ENCODE assay signal across 30 mouse cellular contexts in genomic region chr13:43802361-43803137, GRCm38 (mm10). TPM values are rescaled to one million over a fixed set of nuclear protein-coding genes. Genes with fewer than 3 reads are reported as not detected.
DNase-seq lines count a peak whose midpoint lies in the region; ATAC-seq and TF ChIP-seq lines count a peak whose summit lies in the region.
"Had no signal": no experiment of that assay in that cellular context is flagged by ENCODE, and none has a peak within 500 bp of the region (broad histone marks: within the 10 kb centered on the region; RNA-seq: fewer than 3 reads in every experiment).

No protein-coding gene starts in this region.

- no peaks in the 10 kb centered on the region for H3K9me3 ChIP-seq in heart, embryonic 10.5 days
- no peaks in the 10 kb centered on the region for H3K9me3 ChIP-seq in stomach, embryonic 15.5 days
- H3K9me3 ChIP-seq in stomach, postnatal 0 days (ENCODE audit: control insufficient read depth, low read length), result no peaks in the 10 kb centered on the region
- H3K9me3 ChIP-seq: embryonic facial prominence, embryonic 10.5 days; embryonic facial prominence, embryonic 15.5 days; forebrain, embryonic 15.5 days; heart, embryonic 15.5 days; intestine, embryonic 15.5 days; limb, embryonic 10.5 days; limb, embryonic 15.5 days; liver, embryonic 15.5 days; lung, embryonic 15.5 days; midbrain, embryonic 10.5 days had no signal

- no peaks in the 10 kb centered on the region for H3K79me2 ChIP-seq in heart, adult 2 months (replicated peaks; ENCODE audit: control insufficient read depth, insufficient read depth, low read length)

- TF ChIP-seq EP300 in heart, adult 2 months (IDR thresholded peaks at IDR 0.05; ENCODE audit: insufficient read depth, low read depth, low read length), result no peak
- no peak for TF ChIP-seq EP300 in stomach, postnatal 0 days (optimal IDR thresholded peaks at IDR 0.05)

- no peaks in the 10 kb centered on the region for H3K36me3 ChIP-seq in heart, adult 2 months (ENCODE audit: control insufficient read depth, insufficient read depth, low read length)
- no peaks in the 10 kb centered on the region for H3K36me3 ChIP-seq in heart, embryonic 10.5 days
- H3K36me3 ChIP-seq in stomach, embryonic 15.5 days, result no peaks in the 10 kb centered on the region
- H3K36me3 ChIP-seq in stomach, postnatal 0 days (ENCODE audit: control insufficient read depth, insufficient read depth, low read length), result no peaks in the 10 kb centered on the region
- H3K36me3 ChIP-seq: embryonic facial prominence, embryonic 10.5 days; embryonic facial prominence, embryonic 15.5 days; forebrain, embryonic 15.5 days; heart, embryonic 15.5 days; intestine, embryonic 15.5 days; limb, embryonic 10.5 days; limb, embryonic 15.5 days; liver, embryonic 15.5 days; lung, embryonic 15.5 days had no signal

- intact Hi-C loops in heart, adult 2 months (cut with DNase I), result no loop called here

- peaks cover 4% of the 10 kb centered on the region for H3K4me1 ChIP-seq in heart, adult 2 months (ENCODE audit: control insufficient read depth, insufficient read depth, low read length)
- H3K4me1 ChIP-seq in heart, embryonic 10.5 days, result no peaks in the 10 kb centered on the region; the same call in 1 of the 2 replicates
- H3K4me1 ChIP-seq in stomach, embryonic 15.5 days, result no peaks in the 10 kb centered on the region
- H3K4me1 ChIP-seq in stomach, postnatal 0 days (replicated peaks; ENCODE audit: control insufficient read depth, insufficient read depth), result no peaks in the 10 kb centered on the region
- H3K4me1 ChIP-seq: heart, embryonic 15.5 days; liver, embryonic 15.5 days had no signal

- 84% methylated on average over 8 of the region's 8 CpGs for WGBS in heart, adult 2 months
- WGBS in heart, embryonic 10.5 days, result 79% methylated on average over 8 of the region's 8 CpGs
- 76% methylated on average over 8 of the region's 8 CpGs for WGBS in stomach, embryonic 15.5 days
- 81% methylated on average over 8 of the region's 8 CpGs for WGBS in stomach, postnatal 0 days

- TF ChIP-seq POLR2A in heart, adult 2 months (IDR thresholded peaks at IDR 0.05; ENCODE audit: insufficient read depth, low read depth, low read length), result no peak

- no peak for ATAC-seq in stomach, embryonic 15.5 days (ENCODE audit: insufficient read depth, low FRiP score, low read depth)
- ATAC-seq in stomach, postnatal 0 days (ENCODE audit: low FRiP score, low TSS enrichment), result no peak
- peak; percentile 74 for ATAC-seq in megakaryocyte progenitor cell, adult 5-6 weeks (replicated peaks; ENCODE audit: poor library complexity)
- no peak for ATAC-seq in frontal cortex, adult (ENCODE audit: low TSS enrichment)
- ATAC-seq: forebrain, embryonic 15.5 days; hindbrain, embryonic 16.5 days; intestine, embryonic 15.5 days had no signal

- no peak overlapping the region for H3K9ac ChIP-seq in heart, adult 2 months (ENCODE audit: low read depth, low read length)
- no peak overlapping the region for H3K9ac ChIP-seq in stomach, embryonic 15.5 days
- H3K9ac ChIP-seq in stomach, postnatal 0 days (ENCODE audit: low read length), result no peak overlapping the region
- H3K9ac ChIP-seq: embryonic facial prominence, embryonic 15.5 days; forebrain, embryonic 15.5 days; heart, embryonic 15.5 days; intestine, embryonic 15.5 days; limb, embryonic 15.5 days; liver, embryonic 15.5 days; lung, embryonic 15.5 days had no signal

- H3K27ac ChIP-seq in heart, adult 2 months, result peak overlapping the region; percentile 23; the same call in 1 of the 2 replicates
- no peak overlapping the region for H3K27ac ChIP-seq in heart, embryonic 10.5 days
- H3K27ac ChIP-seq in stomach, embryonic 15.5 days, result peak overlapping the region; percentile 63
- H3K27ac ChIP-seq in stomach, postnatal 0 days (replicated peaks), result no peak overlapping the region
- H3K27ac ChIP-seq: embryonic facial prominence, embryonic 10.5 days; embryonic facial prominence, embryonic 15.5 days; forebrain, embryonic 15.5 days; heart, embryonic 15.5 days; intestine, embryonic 15.5 days; kidney, postnatal 0 days; limb, embryonic 10.5 days; limb, embryonic 15.5 days; liver, embryonic 15.5 days; lung, embryonic 15.5 days; macrophage; midbrain, embryonic 10.5 days had no signal

- no peaks in the 10 kb centered on the region; the same call in 1 of the 2 replicates for H3K27me3 ChIP-seq in heart, adult 2 months (ENCODE audit: control insufficient read depth, insufficient read depth, low read length)
- no peaks in the 10 kb centered on the region for H3K27me3 ChIP-seq in heart, embryonic 10.5 days (ENCODE audit: insufficient read depth, poor library complexity, severe bottlenecking)
- no peaks in the 10 kb centered on the region for H3K27me3 ChIP-seq in stomach, embryonic 15.5 days (replicated peaks)
- no peaks in the 10 kb centered on the region for H3K27me3 ChIP-seq in stomach, postnatal 0 days (ENCODE audit: control insufficient read depth, insufficient read depth, low read length)
- H3K27me3 ChIP-seq: embryonic facial prominence, embryonic 15.5 days; forebrain, embryonic 15.5 days; heart, embryonic 15.5 days; intestine, embryonic 15.5 days; limb, embryonic 15.5 days; liver, embryonic 15.5 days; lung, embryonic 15.5 days had no signal

- no peak for DNase-seq in heart, adult 2 months
- no peak for DNase-seq in heart, embryonic 10.5 days (ENCODE audit: low spot score)
- DNase-seq in stomach, postnatal 0 days (ENCODE audit: low spot score), result no peak
- no peak for DNase-seq in kidney, adult 18-20 months
- DNase-seq in embryo, embryonic 10 days (ENCODE audit: low spot score), result no peak
- DNase-seq: adrenal gland, postnatal 14 days; cerebellum, adult 11-12 months; cerebellum, postnatal 10 days; kidney, adult 8-10 months; layer of hippocampus, postnatal 36 days; right cerebral cortex, postnatal 14 days; thymus, adult 18-20 months; thymus, postnatal 25 days had no signal

- no peak overlapping the region for H3K4me3 ChIP-seq in heart, adult 2 months
- no peak overlapping the region for H3K4me3 ChIP-seq in heart, embryonic 10.5 days
- no peak overlapping the region for H3K4me3 ChIP-seq in stomach, embryonic 15.5 days (replicated peaks)
- H3K4me3 ChIP-seq in stomach, postnatal 0 days (ENCODE audit: low read depth, low read length), result no peak overlapping the region
- H3K4me3 ChIP-seq: embryonic facial prominence, embryonic 10.5 days; embryonic facial prominence, embryonic 15.5 days; forebrain, embryonic 15.5 days; heart, embryonic 15.5 days; intestine, embryonic 15.5 days; limb, embryonic 10.5 days; limb, embryonic 15.5 days; liver, embryonic 15.5 days; lung, embryonic 15.5 days; midbrain, embryonic 10.5 days had no signal

- no peak for TF ChIP-seq CTCF in heart, adult 2 months (IDR thresholded peaks at IDR 0.05)
- no peak for TF ChIP-seq CTCF in stomach, postnatal 0 days (IDR thresholded peaks at IDR 0.05; ENCODE audit: low read depth)

- H3K4me2 ChIP-seq in stomach, embryonic 15.5 days, result no peak overlapping the region
- no peak overlapping the region for H3K4me2 ChIP-seq in stomach, postnatal 0 days (replicated peaks; ENCODE audit: low read depth)
- H3K4me2 ChIP-seq: embryonic facial prominence, embryonic 15.5 days; forebrain, embryonic 15.5 days; heart, embryonic 15.5 days; intestine, embryonic 15.5 days; limb, embryonic 15.5 days; liver, embryonic 15.5 days; lung, embryonic 15.5 days had no signal

RNA-seq across cellular contexts. Expression of gene Cd83, which starts 18.0 kb away (rescaled TPM):
- total RNA-seq in heart, adult 2 months (2021), result 1 to 10 TPM; 2.4 to 2.8 TPM
- polyA plus RNA-seq in heart, adult 2 months (2012; rRNA removed), result 3.2 and 4.3 TPM in 2 replicates
- 1.3 and 3.0 TPM in 2 replicates for polyA plus RNA-seq in heart, embryonic 10.5 days (2016; fragmentation: Nextera tagmentation; extraction: Ambion mirVana)
- polyA plus RNA-seq in stomach, embryonic 15.5 days (2015; fragmentation: Nextera tagmentation; extraction: Ambion mirVana), result 9.0 and 11.4 TPM in 2 replicates
- polyA plus RNA-seq in stomach, postnatal 0 days (2015; fragmentation: Nextera tagmentation; extraction: Ambion mirVana), result 2.1 and 2.9 TPM in 2 replicates
- total RNA-seq in megakaryocyte progenitor cell, adult 5-6 weeks (2015), result 0.88 TPM in 1 of 2 replicates, not detected in the other
- 0.37 TPM in 1 of 2 replicates, not detected in the other for total RNA-seq in megakaryocyte progenitor cell, adult 5-6 weeks (2017)
- total RNA-seq: MEL had no signal

Comparison
In these comparisons a context has a peak if more than half of its experiments do, and no peak if none do; other contexts are left out.
1. H3K27ac ChIP-seq: peak in heart, adult 2 months (single experiment) and stomach, embryonic 15.5 days (single experiment); none in heart, embryonic 10.5 days (single experiment) and stomach, postnatal 0 days (single experiment).